Mouse (Mus musculus) neutrophil, adult 83 days (primary cell): Measurements from ENCODE around the gene Pou4f1. TPM values are rescaled to one million over a fixed set of nuclear protein-coding genes. Genes with fewer than 3 reads are reported as not detected.

Source experiments
- total RNA-seq, 2 experiments: library from RNA; stranded (reverse); gene quantifications; one replicate each; pipeline ENCODE4 v1.2.4; 2023

Pou4f1 gene
- total RNA-seq = not detected

DNA sequence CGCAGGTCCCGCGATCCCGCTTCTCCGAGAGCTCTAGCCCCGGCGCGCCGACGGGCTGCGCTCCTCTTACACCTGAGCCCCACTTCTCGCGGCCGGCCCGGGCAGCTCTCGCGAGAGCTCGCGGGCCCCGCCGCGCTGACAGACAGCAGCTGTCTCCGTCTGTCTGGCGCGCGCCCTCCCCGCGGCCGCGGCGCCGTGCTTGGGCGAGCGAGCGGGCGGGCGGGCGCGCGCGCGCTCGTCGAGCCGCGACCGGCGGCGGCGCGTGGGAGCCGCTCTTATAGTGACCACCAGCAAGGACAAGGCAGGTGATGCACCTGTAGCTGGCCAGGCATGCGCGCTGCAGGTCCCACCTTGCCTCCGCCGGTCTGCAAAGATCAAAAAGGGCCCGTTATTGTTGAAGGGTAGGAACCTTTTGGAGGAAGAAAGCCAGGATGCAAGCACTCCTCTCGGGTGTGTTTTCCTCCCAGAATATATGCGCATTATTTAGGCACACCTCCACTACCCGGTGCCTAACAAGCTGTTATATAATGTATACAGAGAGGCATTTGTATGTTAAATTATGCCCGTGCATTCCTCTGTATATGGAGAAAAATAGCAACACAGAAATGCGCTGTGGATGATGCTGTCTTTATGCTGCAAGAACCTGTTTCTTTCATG is at the start of gene Pou4f1:
Gene Pou4f1 (minus strand): TSS at position 34 of the 657 bp plus-strand sequence.

Other genes starting within 250 kb of the Pou4f1 start
- 1 to 10 TPM; 6.8 to 7.2 TPM for gene Rnf219, start 54.6 kb upstream of the Pou4f1 start, total RNA-seq